Mouse (Mus musculus): ENCODE measurements around the gene Usp37. TPM values are rescaled to one million over a fixed set of nuclear protein-coding genes. Genes with fewer than 3 reads are reported as not detected.

Gene Usp37
- 2.5 and 3.0 TPM in 2 replicates for polyA plus RNA-seq (2012; rRNA removed)

DNA sequence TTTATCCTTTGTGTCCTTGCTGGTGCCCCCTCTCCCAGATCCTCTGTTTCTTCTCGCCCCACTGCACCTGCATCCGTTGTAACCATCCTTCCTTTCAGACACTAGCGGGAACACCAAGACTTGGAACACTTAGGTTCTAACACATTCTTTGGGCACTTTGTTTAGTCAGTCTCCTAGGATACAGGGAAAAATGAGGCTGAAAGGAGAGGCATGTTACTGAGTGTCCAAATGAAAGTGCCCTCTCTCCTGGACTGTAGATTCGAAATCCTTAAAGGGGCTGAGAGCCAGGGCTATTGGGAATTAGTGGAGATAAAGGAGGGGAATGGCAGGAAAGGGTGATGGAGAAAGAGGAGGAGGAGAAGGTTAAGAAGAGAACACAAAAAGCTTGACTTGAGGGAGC, at the start of gene Usp37:
TSS of gene Usp37 (minus strand) at position 101 of the 400 bp plus-strand sequence.

GRCm38 (mm10) chr1:74587773-74588445, 43.8 kb upstream of the Usp37 start, which contains the start of the genes Zfp142 and Bcs1l:
Zfp142 (minus strand) TSS chr1:74588246.
Bcs1l (plus strand) TSS chr1:74588289.

DNA sequence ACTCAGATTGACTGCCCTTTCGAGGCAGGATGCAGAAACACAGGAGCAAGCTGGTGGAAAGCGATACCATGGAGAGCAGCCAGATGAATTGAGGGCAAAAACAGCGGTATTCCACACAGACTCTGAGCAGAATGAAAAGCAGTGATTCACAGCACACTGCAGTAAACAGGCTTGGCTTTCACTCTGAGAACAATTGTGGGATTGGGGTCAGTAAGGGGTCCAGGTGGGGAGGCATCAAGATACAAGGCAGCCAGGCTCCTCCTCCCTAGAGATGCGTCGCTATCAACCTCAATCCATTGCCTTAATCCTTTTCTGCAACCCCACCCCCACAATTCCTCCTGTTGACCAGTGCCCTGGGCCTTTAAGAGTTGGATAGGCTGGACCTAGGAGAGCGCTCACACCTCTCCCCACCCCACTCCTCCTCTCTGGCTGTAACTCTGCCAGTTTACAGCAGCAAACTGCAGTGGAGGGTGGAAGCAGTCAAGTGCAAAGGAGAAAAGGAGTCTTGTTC, 1.6 kb downstream of the Usp37 start, which contains the start of gene Plcd4:
TSS of gene Plcd4 (plus strand) at position 438 of the 511 bp plus-strand sequence.

GRCm38 (mm10) chr1:74505721-74506464, 38.2 kb downstream of the Usp37 start, which contains the start of gene Cnot9:
Cnot9 (plus strand) TSS chr1:74506058.

GRCm38 (mm10) chr1:74408589-74409504, 135.2 kb downstream of the Usp37 start, which contains the start of gene Vil1:
Vil1 (plus strand) TSS chr1:74409376.

DNA sequence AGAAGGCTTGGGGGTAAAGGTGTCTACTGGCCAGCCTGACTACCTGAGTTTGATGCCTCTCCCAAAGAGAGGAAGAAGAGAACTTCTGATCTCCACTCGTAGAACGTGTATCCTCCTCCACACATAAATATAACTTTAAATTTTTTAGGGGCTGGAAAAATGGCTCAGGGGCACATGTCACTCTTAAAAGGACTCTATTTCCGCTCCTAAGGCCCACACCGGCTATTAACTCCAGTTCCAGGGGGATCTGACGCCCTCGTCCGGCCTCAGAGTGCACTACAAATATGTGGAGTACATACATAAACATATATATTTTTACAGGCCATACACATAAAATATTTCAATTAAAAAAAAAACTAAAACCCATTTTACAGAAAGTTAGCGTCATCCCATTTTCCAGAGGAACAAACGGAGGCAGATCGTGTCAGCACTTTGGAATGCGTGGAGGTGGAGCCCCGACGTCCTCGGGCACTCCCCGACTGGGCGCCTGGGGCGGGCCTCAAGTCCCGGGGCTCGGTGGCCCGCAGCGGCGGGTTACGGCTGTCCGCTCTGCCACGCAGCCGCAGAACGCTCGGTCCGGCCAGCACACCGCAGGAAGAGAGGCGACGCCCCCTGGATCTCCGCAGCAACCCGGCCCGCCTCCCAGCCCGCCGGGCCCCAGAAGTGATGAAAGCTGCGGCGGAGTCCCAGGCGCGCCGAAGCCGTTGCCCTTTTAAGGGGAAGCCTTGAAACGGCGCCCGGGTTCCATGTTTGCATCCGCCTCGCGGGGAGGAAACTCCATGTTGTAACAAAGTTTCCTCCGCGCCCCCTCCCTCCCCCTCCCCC, 152.9 kb downstream of the Usp37 start, which contains the start of gene Ctdsp1:
TSS of gene Ctdsp1 (plus strand) at position 586 of the 825 bp plus-strand sequence.

Other genes starting within 250 kb of the Usp37 start
- gene Tmbim1, start 238.7 kb downstream of the Usp37 start, polyA plus RNA-seq (2012; rRNA removed) = 547 and 710 TPM in 2 replicates
- 0.74 and 0.82 TPM in 2 replicates for gene Catip, start 182.2 kb downstream of the Usp37 start, polyA plus RNA-seq (2012; rRNA removed)
- gene Slc11a1, start 169.1 kb downstream of the Usp37 start, polyA plus RNA-seq (2012; rRNA removed) = 24.8 and 26.6 TPM in 2 replicates
- gene Ctdsp1, start 152.8 kb downstream of the Usp37 start, polyA plus RNA-seq (2012; rRNA removed) = 118 and 150 TPM in 2 replicates
- 160 and 174 TPM in 2 replicates for gene Vil1, start 134.9 kb downstream of the Usp37 start, polyA plus RNA-seq (2012; rRNA removed)
- 15.5 and 16.0 TPM in 2 replicates for gene Cnot9, start 38.2 kb downstream of the Usp37 start, polyA plus RNA-seq (2012; rRNA removed)
- 0.39 and 0.48 TPM in 2 replicates for gene Plcd4, start 1.4 kb downstream of the Usp37 start, polyA plus RNA-seq (2012; rRNA removed)
- 10.1 and 10.3 TPM in 2 replicates for gene Zfp142, start 44.0 kb upstream of the Usp37 start, polyA plus RNA-seq (2012; rRNA removed)
- 11.6 and 12.0 TPM in 2 replicates for gene Bcs1l, start 44.0 kb upstream of the Usp37 start, polyA plus RNA-seq (2012; rRNA removed)
- gene Rnf25, start 57.1 kb upstream of the Usp37 start, polyA plus RNA-seq (2012; rRNA removed) = 31.5 and 35.7 TPM in 2 replicates
- gene Stk36, start 57.2 kb upstream of the Usp37 start, polyA plus RNA-seq (2012; rRNA removed) = 1.9 and 4.1 TPM in 2 replicates
- 9.9 and 11.5 TPM in 2 replicates for gene Ttll4, start 117.5 kb upstream of the Usp37 start, polyA plus RNA-seq (2012; rRNA removed)
- gene Cyp27a1, start 169.3 kb upstream of the Usp37 start, polyA plus RNA-seq (2012; rRNA removed) = 18.0 and 21.2 TPM in 2 replicates
- gene Prkag3, start 204.9 kb upstream of the Usp37 start, polyA plus RNA-seq (2012; rRNA removed) = 0.24 and 0.26 TPM in 2 replicates
- gene Wnt6, start 227.6 kb upstream of the Usp37 start, polyA plus RNA-seq (2012; rRNA removed) = 4.8 and 5.1 TPM in 2 replicates
- 0.10 and 0.15 TPM in 2 replicates for gene Wnt10a, start 247.2 kb upstream of the Usp37 start, polyA plus RNA-seq (2012; rRNA removed)

Data from colon, adult 2 months (tissue).